8 mouse cellular contexts compared by ENCODE assay signal in the genomic region with DNA sequence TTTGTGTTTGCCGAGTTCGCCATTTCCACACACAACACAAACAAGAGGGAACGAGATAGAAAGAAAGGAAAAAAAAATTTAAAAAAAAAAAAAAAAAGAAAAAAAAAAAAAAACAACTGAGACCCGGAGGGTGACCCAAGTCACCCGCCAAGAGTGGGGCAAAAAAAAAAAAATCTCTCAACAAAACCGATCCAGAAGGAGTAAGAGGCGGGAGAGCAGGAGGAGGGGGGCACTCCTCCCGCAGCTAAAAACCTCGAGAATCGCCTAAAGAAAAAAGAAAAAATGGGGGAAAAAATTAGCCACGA. TPM values are rescaled to one million over a fixed set of nuclear protein-coding genes. Genes with fewer than 3 reads are reported as not detected.
A peak's percentile ranks its signal among the peaks of the same experiment; 100 is the strongest.
DNase-seq lines count a peak whose midpoint lies in the region; ATAC-seq and TF ChIP-seq lines count a peak whose summit lies in the region.

No protein-coding gene starts in this region.

- intact Hi-C loops in left cerebral cortex, postnatal 10 days (cut with DNase I) = loop anchor here (10.0 kb wide), 1 partner anchor 215 kb away; no protein-coding TSS in a partner anchor

- H3K79me2 ChIP-seq in MEL (ENCODE audit: control insufficient read depth, insufficient read depth, low read length, poor library complexity) = peaks cover 28% of the 10 kb centered on the region

- no peak for TF ChIP-seq POLR2A in MEL (IDR thresholded peaks at IDR 0.05; ENCODE audit: control insufficient read depth in 1 of 2, insufficient read depth in 1 of 2, low read depth in 1 of 2, low read length in 2 of 2, poor library complexity in 1 of 2)

- peak overlapping the region; percentile 99 for H3K9ac ChIP-seq in heart, embryonic 16.5 days (ENCODE audit: low read length)
- peak overlapping the region; percentile 97 for H3K9ac ChIP-seq in MEL (ENCODE audit: control insufficient read depth, low read depth, low read length, poor library complexity, severe bottlenecking)
- H3K9ac ChIP-seq in hindbrain, embryonic 11.5 days (ENCODE audit: low read depth, low read length) = peak overlapping the region; percentile 100
- H3K9ac ChIP-seq in midbrain, embryonic 11.5 days (ENCODE audit: low read length) = peak overlapping the region; percentile 100

- peaks cover 8% of the 10 kb centered on the region; the same call in 1 of the 2 replicates for H3K36me3 ChIP-seq in heart, embryonic 16.5 days (ENCODE audit: control insufficient read depth, insufficient read depth)
- peaks cover 4 to 29% of the 10 kb centered on the region in 2 experiments for H3K36me3 ChIP-seq in MEL (ENCODE audit: control insufficient read depth in 1 of 2, insufficient read depth in 2 of 2, low read length in 2 of 2)
- peaks cover 4% of the 10 kb centered on the region; the same call in 1 of the 2 replicates for H3K36me3 ChIP-seq in hindbrain, embryonic 11.5 days (ENCODE audit: control insufficient read depth, insufficient read depth, low read length)
- peaks cover 3% of the 10 kb centered on the region for H3K36me3 ChIP-seq in midbrain, embryonic 11.5 days (ENCODE audit: control insufficient read depth, insufficient read depth, low read length)

- H3K4me3 ChIP-seq in heart, embryonic 16.5 days (ENCODE audit: low read length) = peak overlapping the region; percentile 85
- peak overlapping the region; percentile 57 to 76 for H3K4me3 ChIP-seq in MEL (ENCODE audit: control insufficient read depth in 1 of 2, insufficient read depth in 1 of 2, low read depth in 2 of 2, low read length in 2 of 2)
- peak overlapping the region; percentile 90 for H3K4me3 ChIP-seq in hindbrain, embryonic 11.5 days (ENCODE audit: low read depth, low read length)
- peak overlapping the region; percentile 97 for H3K4me3 ChIP-seq in midbrain, embryonic 11.5 days (ENCODE audit: low read depth, low read length)

- no peak for ATAC-seq in heart, embryonic 16.5 days (replicated peaks; ENCODE audit: extremely low read depth, insufficient read depth, low FRiP score)
- no peak for ATAC-seq in hindbrain, embryonic 11.5 days (ENCODE audit: low FRiP score)
- ATAC-seq in midbrain, embryonic 11.5 days (ENCODE audit: low FRiP score) = no peak

- TF ChIP-seq EP300 in MEL (IDR thresholded peaks at IDR 0.05; ENCODE audit: low read depth in 1 of 2, low read length in 2 of 2) = 0 out of 4 replicates have a peak, but pooled peaks of 1 of the 2 experiments have one; percentile 12

- TF ChIP-seq CTCF in MEL (IDR thresholded peaks at IDR 0.05 in 2 of 3, conservative IDR thresholded peaks at IDR 0.05 in 1 of 3; ENCODE audit: control insufficient read depth in 1 of 3, insufficient read depth in 1 of 3, low read depth in 2 of 3, low read length in 3 of 3, poor library complexity in 1 of 3, severe bottlenecking in 1 of 3) = no peak

- no peaks in the 10 kb centered on the region for H3K27me3 ChIP-seq in heart, embryonic 16.5 days (ENCODE audit: control insufficient read depth, insufficient read depth, low read length)
- no peaks in the 10 kb centered on the region for H3K27me3 ChIP-seq in MEL (ENCODE audit: control insufficient read depth in 1 of 2, insufficient read depth in 2 of 2, low read length in 2 of 2)
- no peaks in the 10 kb centered on the region for H3K27me3 ChIP-seq in hindbrain, embryonic 11.5 days (ENCODE audit: control insufficient read depth, insufficient read depth, low read length)
- H3K27me3 ChIP-seq in midbrain, embryonic 11.5 days (ENCODE audit: control insufficient read depth, insufficient read depth, low read length) = no peaks in the 10 kb centered on the region

- no peak for TF ChIP-seq RAD21 in MEL (IDR thresholded peaks at IDR 0.05; ENCODE audit: low read depth, low read length)

- 0% methylated on average over 11 of the region's 11 CpGs for WGBS in heart, embryonic 16.5 days
- 0% methylated on average over 11 of the region's 11 CpGs for WGBS in hindbrain, embryonic 11.5 days
- 0% methylated on average over 11 of the region's 11 CpGs for WGBS in midbrain, embryonic 11.5 days

- H3K9me3 ChIP-seq in heart, embryonic 16.5 days (replicated peaks; ENCODE audit: control insufficient read depth, low read length) = no peaks in the 10 kb centered on the region; the same call in 1 of the 2 replicates
- no peaks in the 10 kb centered on the region for H3K9me3 ChIP-seq in MEL (replicated peaks; ENCODE audit: insufficient read depth, low read length)
- H3K9me3 ChIP-seq in hindbrain, embryonic 11.5 days (ENCODE audit: control insufficient read depth, low read length) = no peaks in the 10 kb centered on the region
- no peaks in the 10 kb centered on the region; the same call in 1 of the 2 replicates for H3K9me3 ChIP-seq in midbrain, embryonic 11.5 days (ENCODE audit: control insufficient read depth, low read length)

- peak overlapping the region; percentile 100 for H3K27ac ChIP-seq in heart, embryonic 16.5 days (ENCODE audit: low read length)
- H3K27ac ChIP-seq in MEL (ENCODE audit: control insufficient read depth, low read depth, low read length) = peak overlapping the region; percentile 94
- peak overlapping the region; percentile 99 for H3K27ac ChIP-seq in hindbrain, embryonic 11.5 days (ENCODE audit: low read depth, low read length)
- H3K27ac ChIP-seq in midbrain, embryonic 11.5 days (ENCODE audit: low read depth, low read length) = peak overlapping the region; percentile 99

- H3K4me2 ChIP-seq in heart, embryonic 16.5 days (ENCODE audit: low read depth, low read length) = peak overlapping the region; percentile 69
- peak overlapping the region; percentile 62; the same call in 1 of the 2 replicates for H3K4me2 ChIP-seq in hindbrain, embryonic 11.5 days (replicated peaks; ENCODE audit: low read depth, low read length)
- peak overlapping the region; percentile 33 for H3K4me2 ChIP-seq in midbrain, embryonic 11.5 days

- no peak for DNase-seq in heart, adult 8-10 months (ENCODE audit: low spot score)
- no peak for DNase-seq in MEL (ENCODE audit: low read depth, low spot score)
- no peak for DNase-seq in hindbrain, embryonic 11.5 days (ENCODE audit: low spot score)
- DNase-seq in midbrain, embryonic 11.5 days (ENCODE audit: low spot score, missing footprints) = no peak
- no peak for DNase-seq in right cerebral cortex, postnatal 10 days (ENCODE audit: low spot score in 2 of 2)
- DNase-seq in cerebellum, postnatal 10 days = no peak
- no peak for DNase-seq in left cerebral cortex, postnatal 10 days (ENCODE audit: extremely low spot score in 1 of 2, low spot score in 2 of 2)

- H3K4me1 ChIP-seq in heart, embryonic 16.5 days (ENCODE audit: control insufficient read depth, insufficient read depth, low read length) = peaks cover 17% of the 10 kb centered on the region
- peaks cover 5 to 19% of the 10 kb centered on the region in 2 experiments for H3K4me1 ChIP-seq in MEL (ENCODE audit: control insufficient read depth in 1 of 2, insufficient read depth in 2 of 2, low read length in 2 of 2)
- no peaks in the 10 kb centered on the region; the same call in 1 of the 2 replicates for H3K4me1 ChIP-seq in hindbrain, embryonic 11.5 days (replicated peaks; ENCODE audit: control insufficient read depth, insufficient read depth, low read length)
- peaks cover 14% of the 10 kb centered on the region for H3K4me1 ChIP-seq in midbrain, embryonic 11.5 days (ENCODE audit: control insufficient read depth, insufficient read depth, low read length)

TF ChIP-seq in MEL, 35 proteins besides CTCF, POLR2A, EP300 and RAD21:
- TF ChIP-seq SIN3A (IDR thresholded peaks at IDR 0.05; ENCODE audit: low read length) = peak; percentile 54; the same call in 1 of the 2 replicates
- 0 out of 2 replicates have a peak, but pooled peaks have one; percentile 9 for TF ChIP-seq MXI1 (IDR thresholded peaks at IDR 0.05; ENCODE audit: low read depth, low read length)
- TF ChIP-seq CHD1 (IDR thresholded peaks at IDR 0.05; ENCODE audit: low read depth, low read length) = peak; percentile 94
- TF ChIP-seq ZMIZ1 (IDR thresholded peaks at IDR 0.05; ENCODE audit: low read depth, low read length) = no peak
- no peak for TF ChIP-seq MAFK (IDR thresholded peaks at IDR 0.05; ENCODE audit: borderline replicate concordance, low read depth, low read length)
- peak; percentile 85 for TF ChIP-seq ZNF384 (IDR thresholded peaks at IDR 0.05; ENCODE audit: low read depth, low read length)

RNA-seq across cellular contexts. Expression of a gene that starts 0.8 kb away (rescaled TPM):
- 27.9 and 28.9 TPM in 2 replicates for polyA plus RNA-seq in heart, embryonic 16.5 days (2015; fragmentation: Nextera tagmentation; extraction: Ambion mirVana)
- total RNA-seq in heart, adult 8-10 months (2022) = 10 to 100 TPM; 24.5 to 31.5 (median 28.2) TPM
- total RNA-seq in MEL (2012; rRNA removed) = 15.3 and 18.8 TPM in 2 replicates
- polyA plus RNA-seq in MEL (2012; ENCODE audit: insufficient read depth in 1 of 2, insufficient read length in 2 of 2, low read depth in 1 of 2, low replicate concordance in 2 of 2, missing spikeins in 1 of 2) = 10 to 100 TPM in 1 of 2 experiments, not detected in 1; 14.3 TPM
- polyA plus RNA-seq in hindbrain, embryonic 11.5 days (2014; fragmentation: Nextera tagmentation; extraction: Ambion mirVana) = 57.9 and 61.3 TPM in 2 replicates
- 58.2 and 61.1 TPM in 2 replicates for polyA plus RNA-seq in midbrain, embryonic 11.5 days (2014; fragmentation: Nextera tagmentation; extraction: Ambion mirVana)
- 10 to 100 TPM; 49.5 to 52.7 TPM for total RNA-seq in left cerebral cortex, postnatal 10 days (2021)
